Mouse (Mus musculus) cerebellum, adult 11-12 months (tissue): ENCODE measurements around the gene Thrb.

ENCODE experiments used
- DNase-seq: peaks from one replicate; pipeline ENCODE4 v3.0.0; 2022

The Thrb gene

DNA sequence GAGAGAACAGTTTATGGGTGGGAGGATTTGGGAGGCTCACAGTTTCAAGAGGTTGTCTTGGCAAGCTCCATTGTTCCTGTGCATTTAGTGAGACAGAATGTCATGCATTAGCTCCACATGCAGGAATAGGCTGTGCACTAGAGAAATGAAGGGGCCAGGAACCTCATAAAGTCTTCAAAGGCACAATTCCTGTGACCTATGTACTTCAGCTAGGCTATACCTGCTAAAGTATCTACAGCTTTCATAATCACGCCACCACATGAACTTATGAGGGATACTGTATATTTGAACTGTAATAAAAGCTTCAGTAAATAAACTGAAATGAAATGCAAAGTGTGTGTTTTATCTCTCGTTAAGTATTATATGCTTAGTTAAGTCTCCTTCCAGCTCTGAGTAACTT lies 59.4 kb downstream of the Thrb start:
- no peak for DNase-seq

DNA sequence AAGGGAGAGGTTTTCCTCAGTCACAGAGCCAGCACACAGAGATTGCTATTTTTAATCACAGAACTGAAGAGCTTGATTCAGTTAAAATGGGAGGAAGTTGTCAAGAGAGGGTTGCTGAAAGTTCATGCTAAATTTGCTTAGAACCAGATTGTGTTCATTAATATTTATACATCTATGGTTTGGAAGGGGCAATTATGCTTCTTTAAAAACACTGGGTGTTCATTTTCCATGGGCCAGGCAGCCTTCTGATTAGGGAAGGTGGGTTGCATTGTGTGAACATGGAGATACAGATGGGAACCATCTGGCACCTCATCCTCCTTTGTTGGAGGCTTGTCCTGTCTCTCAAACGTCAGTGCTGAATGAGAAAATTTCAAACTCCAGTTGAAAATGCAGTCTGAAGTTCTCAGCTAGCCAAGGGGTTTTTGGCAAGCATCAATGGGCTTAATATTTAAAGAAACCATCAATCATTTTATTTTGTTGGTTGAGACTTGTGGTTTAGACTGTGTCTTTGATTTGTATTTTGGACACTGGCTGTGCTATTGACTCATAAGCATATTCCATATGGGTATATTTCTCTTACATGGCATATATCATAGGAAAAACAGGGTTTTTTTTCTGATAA lies 62.9 kb downstream of the Thrb start:
- no peak for DNase-seq

DNA sequence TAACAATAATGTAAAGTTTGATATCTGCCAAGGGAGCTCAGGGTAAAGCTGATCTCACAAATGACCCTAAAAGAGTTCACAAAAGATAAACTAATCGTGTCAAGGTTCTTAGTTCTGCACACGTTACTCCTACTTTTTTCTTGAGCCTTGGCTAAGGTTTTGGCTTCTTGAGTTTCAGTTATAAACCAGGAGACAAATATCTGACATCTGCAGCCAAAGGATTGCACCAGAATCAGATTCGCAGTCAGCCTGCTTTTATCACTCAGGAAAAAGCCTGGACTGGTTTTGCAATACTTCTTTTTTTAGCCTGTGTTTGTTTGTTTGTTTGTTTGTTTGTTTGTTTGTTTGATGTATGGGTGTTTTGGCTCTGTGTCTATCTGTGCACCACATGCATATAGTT lies 64.5 kb downstream of the Thrb start:
- no peak for DNase-seq

DNA sequence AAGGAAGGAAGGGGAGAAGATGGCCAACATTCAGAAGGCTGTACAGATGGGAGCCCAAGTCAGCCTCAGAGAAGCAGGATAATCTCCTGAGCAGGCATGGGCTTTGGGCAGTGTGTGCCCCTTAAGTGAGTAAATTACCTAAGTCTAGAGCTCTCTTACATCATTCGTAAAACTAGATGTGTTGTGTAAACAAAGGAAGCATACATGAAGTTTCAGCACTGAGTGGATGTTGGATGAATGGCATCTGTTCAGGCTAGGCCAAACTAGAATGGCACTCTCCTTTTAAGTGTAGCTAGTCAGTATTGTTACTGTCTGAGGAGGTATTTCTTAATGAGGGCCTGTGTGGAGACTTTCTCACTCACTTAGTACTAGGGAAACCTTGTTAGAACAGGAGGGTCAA lies 66.8 kb downstream of the Thrb start:
- no peak for DNase-seq

DNA sequence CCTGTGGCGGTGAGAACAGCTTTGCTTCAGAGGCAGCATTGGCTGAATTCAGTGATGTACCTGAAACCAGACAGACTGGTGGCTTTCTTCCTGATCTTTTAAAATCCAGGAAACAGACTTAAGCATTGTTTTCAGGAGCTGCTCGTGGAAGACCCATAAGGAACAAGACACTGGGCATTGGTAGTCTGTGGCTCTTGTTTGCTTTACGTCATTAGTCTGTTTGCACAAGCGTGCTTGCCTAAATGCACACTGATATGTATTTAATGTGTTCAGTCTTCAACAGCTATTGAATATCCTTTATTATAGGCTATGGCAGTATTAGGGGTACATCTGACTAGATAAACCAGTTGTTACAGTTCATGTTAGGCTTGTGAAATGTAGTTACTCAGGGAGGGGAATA lies 67.8 kb downstream of the Thrb start:
- no peak for DNase-seq

DNA sequence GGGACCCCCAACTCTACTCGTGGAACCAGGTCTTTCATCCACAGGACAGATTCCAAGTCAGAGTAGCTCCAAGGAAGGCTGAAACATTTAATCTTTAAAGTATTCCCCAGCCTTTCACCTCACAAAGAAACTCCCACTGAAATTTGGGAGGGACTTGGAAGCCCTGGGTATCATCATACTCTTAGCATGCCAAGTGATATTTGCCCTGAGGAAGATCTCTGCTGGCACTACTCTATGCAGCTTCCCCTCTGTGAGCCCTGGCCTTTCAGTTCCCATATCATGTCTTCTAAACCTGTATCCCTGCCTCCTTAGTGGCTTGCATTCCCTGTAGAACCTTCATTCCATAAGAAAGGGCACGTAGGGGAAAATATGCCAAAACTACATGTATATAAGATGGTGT lies 68.8 kb downstream of the Thrb start:
- no peak for DNase-seq

DNA sequence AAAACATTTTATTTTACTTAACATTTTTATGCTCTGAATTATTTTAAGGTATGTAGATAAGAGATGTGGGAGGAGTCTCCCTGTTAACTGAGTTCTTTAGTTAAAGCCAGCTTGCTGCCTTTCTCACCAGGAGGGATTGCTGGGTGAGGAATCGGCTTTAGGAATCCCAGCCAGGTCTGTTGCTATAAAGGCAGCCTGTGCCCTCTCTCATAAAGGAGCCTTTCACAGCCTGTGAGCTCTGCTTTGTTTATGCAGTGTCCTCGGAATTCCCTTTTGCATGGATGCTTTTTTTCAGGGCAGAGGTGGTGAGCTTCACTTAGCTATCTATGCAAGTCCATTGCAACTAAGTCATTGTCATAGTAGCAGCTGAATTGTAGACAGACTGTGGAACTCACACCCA lies 71.0 kb downstream of the Thrb start:
- DNase-seq = no peak

DNA sequence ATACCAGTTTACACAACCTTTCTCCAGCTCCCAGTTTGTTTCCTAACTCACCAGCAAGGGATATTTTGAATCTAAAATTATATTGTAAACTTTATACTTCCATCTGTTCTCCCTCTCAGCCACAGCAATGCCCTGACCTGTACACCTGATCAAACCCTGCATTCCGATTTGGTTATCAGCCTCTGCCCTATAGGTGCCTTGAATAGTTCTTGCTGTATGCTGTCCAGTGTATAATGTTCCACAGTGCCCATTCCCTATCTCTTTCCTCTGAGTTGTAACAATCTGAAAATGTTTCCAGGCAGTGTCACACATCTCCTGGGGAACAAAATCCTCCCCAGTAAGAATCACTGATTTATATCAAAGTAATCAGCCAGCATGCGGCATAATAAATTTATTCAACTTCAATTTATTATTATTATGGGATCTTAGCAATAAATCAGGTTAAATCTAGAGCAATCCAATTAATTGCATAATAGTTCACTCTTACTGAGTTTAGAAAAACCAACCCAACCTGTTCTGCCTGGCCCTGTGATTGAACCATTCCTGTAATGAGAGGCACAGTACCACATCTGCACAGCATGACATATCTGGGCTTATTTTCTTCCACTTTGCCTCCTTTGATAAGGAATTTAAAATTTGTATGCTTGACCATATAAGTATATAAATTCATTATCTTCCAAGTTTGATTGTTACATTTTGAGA lies 73.2 kb downstream of the Thrb start:
- DNase-seq = no peak

DNA sequence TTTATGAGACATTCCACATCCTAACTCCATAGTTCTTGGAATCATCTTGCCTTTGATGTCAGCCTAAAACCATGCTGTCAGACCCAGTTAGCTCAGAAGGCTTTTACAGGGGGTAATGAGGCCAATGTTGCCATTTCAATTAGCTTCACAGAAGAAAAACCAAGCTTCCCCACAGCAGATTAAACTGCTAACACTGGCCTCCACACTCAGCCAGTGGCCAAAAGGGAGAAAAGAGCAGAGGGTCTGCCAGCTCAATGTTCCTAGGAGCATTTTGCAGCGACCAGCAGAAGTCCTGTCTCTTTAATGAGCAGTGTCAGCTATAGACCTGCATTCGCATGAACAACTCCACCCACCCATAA lies 73.7 kb downstream of the Thrb start:
- DNase-seq = no peak

DNA sequence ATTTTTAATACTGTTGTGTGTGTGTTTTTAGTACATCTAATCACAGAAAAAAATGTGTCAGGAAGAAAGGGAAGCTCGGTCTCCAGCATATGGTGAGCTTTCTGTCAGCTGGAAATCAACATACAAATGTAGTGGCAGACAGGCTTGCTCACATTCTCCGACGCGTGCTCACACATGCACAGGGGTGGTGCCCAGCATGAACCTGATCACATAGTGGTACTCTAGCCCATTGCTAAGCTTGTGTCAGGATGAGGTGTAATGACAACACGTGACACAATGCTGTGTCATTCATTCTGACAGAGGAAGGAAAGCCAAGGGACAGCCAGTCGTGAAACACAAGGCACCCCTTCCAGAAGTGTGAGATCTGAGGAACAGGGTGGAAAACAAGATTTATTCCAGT lies 75.4 kb downstream of the Thrb start:
- no peak for DNase-seq

DNA sequence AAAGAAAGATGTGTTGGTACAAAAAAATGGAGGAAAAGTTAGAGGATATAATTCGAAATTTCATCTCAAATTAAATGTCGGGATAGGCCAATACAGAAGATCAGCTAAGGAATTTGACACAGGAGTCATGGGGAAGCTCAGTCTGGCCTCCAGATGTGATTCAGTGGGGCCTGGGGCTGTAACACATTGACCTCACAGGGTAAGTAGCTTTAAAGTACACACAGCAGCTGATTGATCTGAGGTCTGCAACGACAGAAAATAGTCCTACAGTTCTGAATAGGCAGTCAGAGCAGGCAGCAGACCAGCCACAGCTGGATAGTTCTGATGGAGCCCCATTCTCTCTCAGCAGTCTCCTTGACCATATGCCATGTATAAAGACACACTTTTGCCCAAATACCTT lies 80.8 kb downstream of the Thrb start:
- no peak for DNase-seq

DNA sequence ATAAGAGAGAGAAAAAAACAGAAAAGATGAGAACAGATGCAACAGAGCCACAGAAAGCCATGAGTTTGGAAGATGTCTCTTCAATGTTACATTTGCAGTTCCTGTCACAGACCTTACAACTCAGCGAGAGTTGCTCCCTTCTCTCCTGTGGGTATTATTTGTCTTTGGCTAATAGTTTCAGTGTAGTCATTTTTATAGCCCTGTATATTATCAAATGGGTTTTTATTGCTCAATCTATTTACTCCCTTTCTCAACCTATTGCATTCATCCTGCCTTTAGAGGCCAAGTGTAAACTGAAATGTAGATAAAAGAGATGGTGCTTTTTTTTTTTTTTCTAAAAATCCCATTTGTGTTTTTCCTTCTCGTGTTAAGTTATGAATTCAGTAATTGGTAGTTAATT lies 82.2 kb downstream of the Thrb start:
- DNase-seq = no peak

DNA sequence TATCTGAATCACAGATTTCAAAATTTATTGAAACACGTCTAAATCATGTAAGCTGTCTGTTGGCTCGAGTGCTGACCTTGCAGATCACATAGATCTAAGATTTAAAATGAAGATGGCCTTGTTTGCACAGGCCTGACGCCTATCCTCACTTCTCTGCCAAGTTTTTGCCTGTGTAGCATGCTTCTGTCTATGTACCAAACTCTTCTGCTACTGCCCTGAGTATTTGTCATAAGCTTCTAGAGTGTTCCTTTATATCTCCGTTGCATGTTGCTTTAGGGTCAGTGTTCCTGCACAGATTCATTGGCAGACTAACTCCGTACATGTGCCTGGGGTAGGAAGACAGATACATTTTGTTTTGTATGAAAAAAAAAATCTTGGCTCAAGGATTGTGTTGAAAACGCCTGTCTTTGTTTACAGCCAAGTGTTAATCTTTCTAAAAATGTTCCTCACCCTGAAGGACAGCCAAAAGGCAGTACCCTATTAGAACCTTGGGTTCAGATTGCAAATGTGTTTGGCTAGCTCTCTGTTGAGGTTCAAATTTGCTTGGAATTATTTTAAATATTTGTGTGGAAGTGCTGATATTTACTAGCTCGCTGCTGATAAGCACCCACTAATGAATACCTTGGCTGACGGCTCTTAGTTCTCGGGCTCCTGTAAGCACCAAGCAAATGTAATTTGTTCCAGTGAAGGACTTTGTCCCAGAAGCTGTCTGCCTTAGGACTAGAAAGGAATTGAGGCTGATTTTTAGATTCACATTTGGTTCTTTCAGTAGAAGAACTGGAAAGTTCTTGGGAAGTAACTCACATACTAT lies 83.0 kb downstream of the Thrb start:
- DNase-seq = no peak

DNA sequence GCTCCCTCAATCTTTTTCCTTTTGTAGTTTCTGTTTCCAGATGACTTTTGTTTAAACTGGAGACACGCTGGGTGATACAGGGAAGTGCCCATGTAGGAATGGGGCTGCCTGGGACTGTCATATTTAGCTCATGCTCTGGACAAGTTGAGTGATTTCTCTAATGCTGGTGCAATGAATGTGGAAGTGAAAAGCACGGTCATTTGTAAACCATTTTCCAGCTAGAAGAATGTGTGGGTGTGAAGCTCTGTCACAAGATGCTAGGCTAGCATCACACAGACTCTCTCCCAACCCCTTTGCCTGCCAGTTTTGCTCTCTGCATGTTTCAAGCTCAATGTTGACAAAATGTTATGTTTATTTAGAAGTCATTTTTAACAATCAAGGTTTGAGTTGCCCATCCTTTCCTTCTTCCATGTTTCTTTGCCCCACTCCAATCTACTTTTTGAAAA lies 83.7 kb downstream of the Thrb start:
- DNase-seq = no peak

DNA sequence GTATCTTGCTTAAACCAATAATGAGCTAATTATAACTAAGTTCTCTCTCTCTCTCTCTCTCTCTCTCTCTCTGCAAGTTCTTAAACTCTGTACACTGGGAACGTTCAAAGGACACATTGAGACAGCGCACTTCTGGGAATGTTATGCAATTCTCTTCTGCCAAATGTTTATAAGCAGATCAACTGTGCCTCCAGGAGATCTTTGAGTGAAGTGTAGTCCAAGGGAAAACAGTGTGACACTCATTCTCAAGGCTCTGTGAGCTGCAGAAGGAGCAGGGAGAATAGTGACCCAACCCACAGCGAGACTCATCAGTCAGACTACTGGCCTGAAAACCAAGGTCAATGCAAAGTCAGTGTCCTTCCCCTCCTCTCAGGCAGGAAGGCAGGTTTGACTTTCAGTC lies 87.9 kb downstream of the Thrb start:
- no peak for DNase-seq

DNA sequence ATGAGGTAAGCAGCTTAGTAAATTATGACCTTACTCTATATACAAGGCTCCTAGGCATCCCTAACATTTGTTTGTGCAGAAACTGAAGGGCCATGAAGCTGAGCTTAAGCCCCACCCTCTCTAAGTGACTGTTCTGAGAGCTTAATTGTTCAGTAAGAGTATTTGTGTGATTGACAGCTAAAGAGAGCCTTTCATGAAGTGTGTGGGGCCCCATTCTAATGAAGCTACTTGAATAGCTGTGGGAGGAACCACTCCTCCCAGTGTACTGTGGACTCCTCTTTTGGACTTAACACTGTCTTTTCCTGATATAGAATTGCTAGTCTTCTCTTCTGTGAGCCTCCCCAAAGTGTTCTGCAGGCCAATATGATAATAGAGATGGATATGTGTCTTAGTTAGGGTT lies 88.9 kb downstream of the Thrb start:
- DNase-seq = no peak

DNA sequence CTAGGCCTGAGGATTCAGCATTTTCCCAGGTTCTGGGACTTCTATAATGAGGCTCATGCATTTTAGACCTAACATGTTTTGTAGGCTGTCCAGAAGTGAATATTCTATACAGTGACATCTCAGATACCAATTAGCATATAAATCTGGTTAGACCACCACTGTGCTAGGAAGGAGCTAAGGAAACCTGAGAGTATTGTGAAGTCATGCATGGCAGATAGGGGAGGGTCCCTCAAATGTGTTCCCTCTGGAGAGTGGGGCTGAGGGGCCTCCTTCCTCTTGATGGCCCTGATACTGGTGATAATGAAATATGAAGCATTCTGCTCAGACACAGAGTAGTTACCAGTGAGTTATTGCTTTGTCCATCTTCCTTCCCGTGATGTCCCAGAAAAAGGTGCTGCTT lies 91.8 kb downstream of the Thrb start:
- no peak for DNase-seq

DNA sequence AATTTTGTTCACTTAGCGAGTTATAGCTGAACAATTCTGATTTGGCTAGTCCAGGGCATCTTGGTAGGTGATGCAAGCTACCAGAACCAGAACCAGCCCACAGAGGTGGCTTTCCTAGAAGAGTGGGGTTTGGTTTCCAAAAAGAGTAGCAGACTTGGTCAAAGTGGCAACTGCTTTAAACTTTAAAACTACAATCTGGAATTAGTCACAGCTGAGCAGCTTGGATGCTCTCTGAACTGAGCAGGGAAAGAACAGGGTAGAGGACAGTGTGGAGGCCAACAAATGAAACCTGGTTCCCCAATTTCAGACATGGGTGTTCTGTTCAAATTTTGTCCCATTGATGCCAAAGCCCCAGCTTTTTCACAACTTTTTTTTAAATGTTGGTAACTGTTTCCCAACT lies 93.4 kb downstream of the Thrb start:
- no peak for DNase-seq

DNA sequence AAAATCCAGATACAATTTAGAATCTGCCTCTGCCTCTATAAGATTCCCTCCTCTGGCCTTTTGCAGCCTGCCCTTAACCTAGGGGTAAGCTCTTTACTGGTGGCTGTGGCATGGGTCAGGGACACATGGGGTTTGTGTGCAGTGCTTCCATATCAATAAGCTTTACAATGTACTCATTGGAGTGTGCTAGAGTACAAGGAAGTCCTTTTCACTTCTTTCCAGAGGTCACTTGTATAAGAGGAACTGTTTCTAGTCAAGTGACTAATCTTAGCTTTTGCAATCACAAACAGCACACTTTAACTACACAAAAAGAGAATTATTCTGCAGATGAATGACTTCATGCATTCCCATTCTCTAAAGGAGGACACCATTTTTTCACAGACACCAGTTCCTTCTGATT lies 96.7 kb downstream of the Thrb start:
- DNase-seq = no peak

DNA sequence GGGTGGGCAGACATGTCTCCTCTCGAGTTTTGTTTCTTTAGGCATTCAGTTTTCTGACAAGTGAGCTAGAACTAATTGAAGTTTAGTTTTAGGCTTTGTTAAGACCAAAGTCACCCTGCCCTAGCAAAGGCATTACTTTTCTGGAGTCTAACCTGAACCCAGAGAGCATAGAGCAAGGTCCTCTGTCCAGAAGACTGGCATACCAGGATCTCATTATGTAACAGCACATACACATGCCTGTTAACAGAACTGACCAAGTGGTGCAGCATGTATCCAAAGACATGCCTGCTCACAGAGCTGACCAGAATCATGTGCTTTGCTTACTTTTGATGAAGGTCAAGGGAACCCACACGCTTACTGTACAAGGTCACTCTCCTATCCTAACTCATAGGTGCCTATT lies 107.9 kb downstream of the Thrb start:
- no peak for DNase-seq

DNA sequence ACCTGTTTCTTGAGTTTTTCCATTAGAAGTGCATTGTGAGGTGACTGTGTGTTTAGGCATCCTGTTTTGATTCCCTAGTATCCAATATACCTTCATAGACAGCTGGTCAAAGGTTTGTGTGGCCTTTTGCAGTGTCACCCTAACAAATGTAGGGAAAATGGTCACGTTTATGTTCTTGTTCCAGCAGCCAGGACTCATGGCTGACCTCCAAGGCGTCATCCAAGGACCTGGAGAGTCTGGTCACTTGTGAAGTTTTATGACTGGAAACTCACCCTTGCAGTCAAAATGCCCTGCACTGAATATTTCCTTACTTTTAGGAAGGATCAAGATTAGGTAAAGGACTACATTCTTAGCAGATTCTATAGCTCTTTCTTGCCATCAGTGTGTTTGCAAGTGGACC lies 114.3 kb downstream of the Thrb start:
- DNase-seq = no peak

DNA sequence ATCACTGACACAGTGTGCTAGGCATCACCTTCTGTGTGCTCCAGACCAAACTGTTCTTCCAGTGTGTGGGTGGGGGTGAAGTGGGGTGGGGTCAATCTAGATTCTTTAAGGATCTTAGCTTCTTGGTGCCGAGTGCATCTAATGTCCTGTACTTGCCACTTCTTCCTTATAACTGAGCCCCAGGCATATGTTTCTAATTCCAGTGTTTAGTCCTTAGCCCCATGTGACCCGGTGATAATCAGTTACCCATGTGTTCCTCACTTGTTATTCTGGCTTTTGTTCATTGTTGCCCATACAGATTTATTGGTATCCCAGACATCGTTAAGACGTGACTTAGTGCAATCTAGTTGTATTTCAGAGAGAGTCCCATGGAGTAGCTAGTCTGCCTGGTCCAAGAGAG lies 121.9 kb downstream of the Thrb start:
- DNase-seq = no peak

DNA sequence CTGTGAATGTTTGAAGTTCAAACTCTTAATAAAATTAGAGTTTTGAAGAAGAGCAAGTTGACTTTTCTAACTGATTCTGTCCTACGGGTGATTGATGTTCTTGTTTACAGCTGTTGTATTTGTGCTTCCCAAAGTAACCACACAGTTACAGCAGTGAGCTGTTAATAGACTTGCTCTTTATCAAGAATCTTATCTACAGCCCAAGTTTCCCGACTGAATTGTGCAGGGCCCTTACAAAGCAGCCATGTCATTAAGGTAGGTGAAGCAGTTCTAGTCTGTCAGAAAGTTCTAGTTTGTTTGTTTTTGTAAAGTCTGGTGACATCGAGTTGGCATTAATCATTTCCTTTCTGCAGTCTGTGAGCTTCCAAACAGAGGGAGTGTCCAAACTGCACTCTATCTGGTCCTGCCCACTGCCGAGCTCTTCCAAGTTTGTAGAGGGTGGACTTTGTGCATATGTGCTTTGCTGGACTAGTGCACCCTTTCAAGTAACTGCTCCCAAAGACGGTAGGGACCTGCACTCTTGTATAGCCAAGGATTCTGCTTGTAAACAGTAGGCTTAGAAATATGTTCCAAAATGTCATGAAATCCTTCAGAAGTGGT lies 124.2 kb downstream of the Thrb start:
- no peak for DNase-seq

DNA sequence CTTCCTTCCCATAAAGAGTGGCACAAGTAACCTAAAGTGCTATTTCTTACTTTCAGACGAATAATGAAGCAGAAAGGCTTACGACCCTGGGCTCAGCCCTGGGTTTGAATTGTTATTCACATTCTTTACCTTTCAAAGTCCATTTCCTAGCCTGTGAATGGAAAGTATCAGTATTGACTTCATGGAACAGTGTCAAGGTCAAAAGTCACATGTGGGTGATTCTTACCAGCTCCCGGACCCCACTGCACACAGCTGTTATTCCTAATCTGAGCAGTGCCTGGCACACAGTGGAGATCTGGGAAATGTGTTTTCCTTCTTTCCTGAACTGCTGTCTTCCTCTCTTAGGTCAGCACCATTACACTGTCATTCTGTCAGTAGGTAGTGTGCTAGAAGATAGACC lies 125.3 kb downstream of the Thrb start:
- no peak for DNase-seq
